Mouse (Mus musculus): ENCODE measurements around the gene Agmo. TPM values are rescaled to one million over a fixed set of nuclear protein-coding genes. Genes with fewer than 3 reads are reported as not detected.

Gene Agmo
- polyA plus RNA-seq, 2 experiments, result 0.30 to 0.70 TPM

- no peak overlapping the region for H3K9ac ChIP-seq (ENCODE audit: low read depth, low read length, severe bottlenecking)
- no peak for TF ChIP-seq POLR2A (IDR thresholded peaks at IDR 0.05; ENCODE audit: borderline replicate concordance, extremely low read depth, insufficient read depth, insufficient read length)
- no peaks in the 10 kb centered on the region for H3K27me3 ChIP-seq (ENCODE audit: control insufficient read depth, insufficient read depth, low read length)
- 19% methylated on average over 3 of the region's 3 CpGs for WGBS
- no peak for ATAC-seq (ENCODE audit: low FRiP score, low read depth)
- H3K4me1 ChIP-seq (ENCODE audit: control insufficient read depth, insufficient read depth, low read length), result no peaks in the 10 kb centered on the region; the same call in 1 of the 2 replicates
- H3K4me3 ChIP-seq (replicated peaks; ENCODE audit: low read length), result no peak overlapping the region
- H3K27ac ChIP-seq (replicated peaks; ENCODE audit: low read depth, low read length), result no peak overlapping the region
- no peak overlapping the region for H3K4me2 ChIP-seq (replicated peaks; ENCODE audit: low read depth, low read length, severe bottlenecking)
- no peaks in the 10 kb centered on the region for H3K36me3 ChIP-seq (ENCODE audit: control insufficient read depth, insufficient read depth, low read length)
- no peak for DNase-seq (ENCODE audit: low spot score)
- no peaks in the 10 kb centered on the region for H3K9me3 ChIP-seq (ENCODE audit: control insufficient read depth, low read length)
Observed at GRCm38 (mm10) chr12:37272660-37273059, 31.2 kb downstream of the Agmo start.

- ATAC-seq (ENCODE audit: low FRiP score, low read depth) (no peak), DNase-seq (ENCODE audit: low spot score) (no peak)
- H3K4me2 ChIP-seq (replicated peaks; ENCODE audit: low read depth, low read length, severe bottlenecking), result no peak overlapping the region
- H3K4me1 ChIP-seq (ENCODE audit: control insufficient read depth, insufficient read depth, low read length), result no peaks in the 10 kb centered on the region; the same call in 1 of the 2 replicates
- WGBS, result 82% methylated on average over 5 of the region's 5 CpGs
- H3K9me3 ChIP-seq (ENCODE audit: control insufficient read depth, low read length), result no peaks in the 10 kb centered on the region
- H3K27ac ChIP-seq (replicated peaks; ENCODE audit: low read depth, low read length), result no peak overlapping the region
- H3K4me3 ChIP-seq (replicated peaks; ENCODE audit: low read length), result no peak overlapping the region
- no peak overlapping the region for H3K9ac ChIP-seq (ENCODE audit: low read depth, low read length, severe bottlenecking)
- no peaks in the 10 kb centered on the region for H3K36me3 ChIP-seq (ENCODE audit: control insufficient read depth, insufficient read depth, low read length)
- no peaks in the 10 kb centered on the region for H3K27me3 ChIP-seq (ENCODE audit: control insufficient read depth, insufficient read depth, low read length)
- TF ChIP-seq POLR2A (IDR thresholded peaks at IDR 0.05; ENCODE audit: borderline replicate concordance, extremely low read depth, insufficient read depth, insufficient read length), result no peak
Observed at GRCm38 (mm10) chr12:37273964-37274657, 32.7 kb downstream of the Agmo start.

- Histone ChIP-seq H3K4me2 (replicated peaks; ENCODE audit: low read depth, low read length, severe bottlenecking) (no peak overlapping the region), H3K36me3 (ENCODE audit: control insufficient read depth, insufficient read depth, low read length) (no peaks in the 10 kb centered on the region), H3K4me3 (replicated peaks; ENCODE audit: low read length) (no peak overlapping the region), H3K4me1 (ENCODE audit: control insufficient read depth, insufficient read depth, low read length) (no peaks in the 10 kb centered on the region; the same call in 1 of the 2 replicates), H3K9ac (ENCODE audit: low read depth, low read length, severe bottlenecking) (no peak overlapping the region), H3K27ac (replicated peaks; ENCODE audit: low read depth, low read length) (no peak overlapping the region), H3K27me3 (ENCODE audit: control insufficient read depth, insufficient read depth, low read length) (no peaks in the 10 kb centered on the region), H3K9me3 (ENCODE audit: control insufficient read depth, low read length) (no peaks in the 10 kb centered on the region)
- DNase-seq (ENCODE audit: low spot score) (no peak), ATAC-seq (ENCODE audit: low FRiP score, low read depth) (no peak)
- TF ChIP-seq POLR2A (IDR thresholded peaks at IDR 0.05; ENCODE audit: borderline replicate concordance, extremely low read depth, insufficient read depth, insufficient read length), result no peak
- 60% methylated on average over 2 of the region's 2 CpGs for WGBS
Observed at GRCm38 (mm10) chr12:37274658-37275019, 33.2 kb downstream of the Agmo start.

- Histone ChIP-seq H3K27ac (replicated peaks; ENCODE audit: low read depth, low read length) (no peak overlapping the region), H3K9ac (ENCODE audit: low read depth, low read length, severe bottlenecking) (no peak overlapping the region), H3K4me3 (replicated peaks; ENCODE audit: low read length) (no peak overlapping the region), H3K4me1 (ENCODE audit: control insufficient read depth, insufficient read depth, low read length) (no peaks in the 10 kb centered on the region), H3K4me2 (replicated peaks; ENCODE audit: low read depth, low read length, severe bottlenecking) (no peak overlapping the region), H3K27me3 (ENCODE audit: control insufficient read depth, insufficient read depth, low read length) (no peaks in the 10 kb centered on the region), H3K9me3 (ENCODE audit: control insufficient read depth, low read length) (no peaks in the 10 kb centered on the region), H3K36me3 (ENCODE audit: control insufficient read depth, insufficient read depth, low read length) (no peaks in the 10 kb centered on the region)
- DNase-seq (ENCODE audit: low spot score) (no peak), ATAC-seq (ENCODE audit: low FRiP score, low read depth) (no peak)
- no peak for TF ChIP-seq POLR2A (IDR thresholded peaks at IDR 0.05; ENCODE audit: borderline replicate concordance, extremely low read depth, insufficient read depth, insufficient read length)
- 4% methylated on average over 1 of the region's 1 CpGs for WGBS
Observed at GRCm38 (mm10) chr12:37306956-37307466, 65.6 kb downstream of the Agmo start.

- Histone ChIP-seq H3K9ac (ENCODE audit: low read depth, low read length, severe bottlenecking) (no peak overlapping the region), H3K4me3 (replicated peaks; ENCODE audit: low read length) (no peak overlapping the region), H3K36me3 (ENCODE audit: control insufficient read depth, insufficient read depth, low read length) (no peaks in the 10 kb centered on the region), H3K9me3 (ENCODE audit: control insufficient read depth, low read length) (no peaks in the 10 kb centered on the region), H3K27me3 (ENCODE audit: control insufficient read depth, insufficient read depth, low read length) (no peaks in the 10 kb centered on the region), H3K4me2 (replicated peaks; ENCODE audit: low read depth, low read length, severe bottlenecking) (no peak overlapping the region), H3K4me1 (ENCODE audit: control insufficient read depth, insufficient read depth, low read length) (no peaks in the 10 kb centered on the region), H3K27ac (replicated peaks; ENCODE audit: low read depth, low read length) (no peak overlapping the region)
- ATAC-seq (ENCODE audit: low FRiP score, low read depth) (no peak), DNase-seq (ENCODE audit: low spot score) (no peak)
- WGBS, result 43% methylated on average over 1 of the region's 1 CpGs
- no peak for TF ChIP-seq POLR2A (IDR thresholded peaks at IDR 0.05; ENCODE audit: borderline replicate concordance, extremely low read depth, insufficient read depth, insufficient read length)
Observed at GRCm38 (mm10) chr12:37310786-37311185, 69.3 kb downstream of the Agmo start.
